Mouse (Mus musculus) cerebellum, adult 2 months (tissue): Measurements from ENCODE around the gene Gm49378. TPM values are rescaled to one million over a fixed set of nuclear protein-coding genes. Genes with fewer than 3 reads are reported as not detected.

Experiments
- DNase-seq, 2 experiments: peaks; one replicate each; pipeline ENCODE4 v3.0.0; 2021
- H3K27ac ChIP-seq: fragments of 200-500 bp; 2 replicates; pipeline ENCODE4 v1.5.1; 2012; ENCODE audit warnings: low read length, control low read depth, inconsistent platforms; ENCODE audit not compliant: insufficient read depth
- H3K27me3 ChIP-seq: fragments of 200-500 bp; 2 replicates; pipeline ENCODE4 v1.6.1; 2012; ENCODE audit warnings: inconsistent platforms, mild to moderate bottlenecking, low read length, moderate library complexity; ENCODE audit not compliant: control insufficient read depth, insufficient read depth
- H3K4me1 ChIP-seq: fragments of 200-500 bp; 2 replicates; pipeline ENCODE4 v1.6.1; 2011; ENCODE audit warnings: low read length; ENCODE audit not compliant: control insufficient read depth, insufficient read depth
- H3K4me3 ChIP-seq: fragments of 200-500 bp; replicated peaks from 2 replicates; pipeline ENCODE3; 2011; ENCODE audit warnings: mild to moderate bottlenecking, low read depth, low read length, control low read depth; ENCODE audit not compliant: insufficient read depth
- CTCF ChIP-seq: fragments of 200-500 bp; IDR thresholded peaks from 2 replicates; pipeline ENCODE4 v1.5.1; 2011; ENCODE audit warnings: low read depth, mild to moderate bottlenecking, control low read depth, low read length, moderate library complexity, borderline replicate concordance; ENCODE audit not compliant: insufficient read depth
- POLR2A ChIP-seq: fragments of 200-500 bp; IDR thresholded peaks from 2 replicates; pipeline ENCODE4 v1.6.1; 2011; ENCODE audit warnings: low read length, control low read depth, borderline replicate concordance; ENCODE audit not compliant: insufficient read depth
- WGBS: fragments of 180-500 bp; shearing (Covaris S2); methylation state at CpG from one replicate; pipeline ENCODE4 v1.1.7; 2018; 5-methylcytosine and 5-hydroxymethylcytosine counted together
- polyA plus RNA-seq: library from polyadenylated mRNA; depleted of rRNA; stranded (reverse); fragments of >200 nt; gene quantifications from 2 replicates; pipeline ENCODE4 v1.2.3, GENCODE M21; 2012

Gm49378 gene
- polyA plus RNA-seq, 1 experiment: 4.9 TPM

DNA sequence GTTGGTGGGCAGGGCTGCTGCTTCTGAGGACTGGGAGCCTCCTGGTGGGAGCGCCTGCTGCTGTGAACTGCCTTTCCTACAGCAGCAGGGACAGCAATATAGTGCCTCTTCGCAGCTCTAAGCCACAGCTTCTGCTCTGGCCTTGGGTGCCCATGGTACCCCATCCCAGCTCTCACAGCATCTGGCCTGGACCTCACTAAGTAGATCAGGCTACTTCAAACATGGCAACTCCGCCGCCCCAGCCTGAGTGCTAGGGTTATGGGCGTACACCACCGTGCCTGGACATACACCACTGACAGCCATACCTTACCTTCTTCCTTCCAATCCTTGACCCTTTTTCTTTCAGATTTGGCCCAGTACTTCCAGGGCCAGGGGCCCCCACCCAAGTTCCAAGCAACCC is 29.4 kb downstream of the Gm49378 start:
- Histone ChIP-seq H3K4me3 (no peak overlapping the region), H3K27me3 (no peaks in the 10 kb centered on the region), H3K4me1 (peaks cover 4% of the 10 kb centered on the region; the same call in 1 of the 2 replicates), H3K27ac (no peak overlapping the region)
- no peak for TF ChIP-seq CTCF
- TF ChIP-seq POLR2A: no peak
- WGBS: 98% methylated on average over 6 of the region's 6 CpGs
- no peak for DNase-seq

DNA sequence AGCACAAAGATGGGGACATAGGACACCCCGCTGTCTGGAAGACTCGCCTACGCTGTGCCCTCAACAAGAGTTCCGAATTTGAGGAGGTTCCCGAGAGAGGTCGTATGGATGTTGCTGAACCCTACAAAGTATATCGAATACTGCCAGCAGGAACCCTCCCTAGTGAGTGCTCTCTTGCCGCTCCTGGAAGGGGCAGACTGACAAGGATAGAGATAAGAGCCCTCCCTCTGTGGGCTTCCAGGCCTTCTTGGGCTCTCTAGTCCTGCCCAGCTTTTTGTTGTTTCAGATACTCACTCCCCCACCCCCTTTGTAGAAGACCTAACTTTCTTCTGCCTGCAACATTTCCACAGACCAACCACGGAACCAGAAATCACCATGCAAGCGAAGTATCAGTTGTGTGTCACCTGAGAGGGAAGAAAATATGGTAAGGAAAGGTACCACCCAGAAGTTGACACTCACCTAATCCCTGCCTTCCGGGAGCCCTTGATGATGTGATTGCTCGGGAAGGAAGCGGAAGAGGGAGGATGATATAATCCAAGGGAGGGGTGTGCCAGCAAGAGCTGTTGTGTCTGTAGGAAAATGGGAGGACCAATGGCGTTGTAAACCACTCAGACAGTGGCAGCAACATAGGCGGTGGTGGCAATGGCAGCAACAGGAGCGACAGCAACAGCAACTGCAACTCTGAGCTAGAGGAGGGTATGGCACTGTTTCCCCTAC is 31.8 kb downstream of the Gm49378 start:
- TF ChIP-seq POLR2A (no peak), CTCF (no peak)
- Histone ChIP-seq H3K4me1 (peaks cover 4% of the 10 kb centered on the region; the same call in 1 of the 2 replicates), H3K27me3 (no peaks in the 10 kb centered on the region), H3K4me3 (no peak overlapping the region), H3K27ac (no peak overlapping the region)
- WGBS: 94% methylated on average over 16 of the region's 16 CpGs
- no peak for DNase-seq

DNA sequence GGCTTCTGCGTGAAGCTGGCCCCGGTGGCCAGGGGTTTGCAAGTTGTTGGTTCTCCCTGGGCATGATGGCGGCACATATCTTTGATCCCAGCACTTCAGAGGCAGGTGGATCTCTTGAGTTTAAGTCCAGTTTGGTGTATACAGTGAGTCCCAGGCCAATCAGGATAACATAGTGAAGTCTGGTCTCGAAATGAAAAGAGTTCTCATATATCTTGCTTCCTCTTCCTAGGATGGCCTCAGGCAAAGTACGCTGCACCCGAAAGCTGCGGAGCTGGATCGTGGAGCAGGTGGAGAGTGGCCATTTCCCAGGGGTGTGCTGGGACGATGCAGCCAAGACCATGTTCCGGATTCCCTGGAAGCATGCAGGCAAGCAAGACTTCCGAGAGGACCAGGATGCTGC is 32.9 kb downstream of the Gm49378 start:
- no peak for DNase-seq
- WGBS: 89% methylated on average over 11 of the region's 11 CpGs
- peaks cover 4% of the 10 kb centered on the region; the same call in 1 of the 2 replicates for H3K4me1 ChIP-seq
- no peak for TF ChIP-seq POLR2A
- no peak for TF ChIP-seq CTCF
- H3K27ac ChIP-seq: no peak overlapping the region
- no peak overlapping the region for H3K4me3 ChIP-seq
- no peaks in the 10 kb centered on the region for H3K27me3 ChIP-seq

GRCm38 (mm10) chr14:55603633-55604576 is 33.8 kb downstream of the Gm49378 start:
- no peaks in the 10 kb centered on the region for H3K27me3 ChIP-seq
- H3K4me1 ChIP-seq: peaks cover 4% of the 10 kb centered on the region; the same call in 1 of the 2 replicates
- TF ChIP-seq POLR2A (peak; percentile 25; the same call in 1 of the 2 replicates), CTCF (peak; percentile 92)
- H3K4me3 ChIP-seq: peak overlapping the region; percentile 55
- DNase-seq: peak; percentile 83 to 84
- H3K27ac ChIP-seq: 0 out of 2 replicates have a peak overlapping the region, but pooled peaks have one; percentile 5
- 17% methylated on average over 19 of the region's 19 CpGs for WGBS

- Histone ChIP-seq H3K4me1 (peaks cover 4% of the 10 kb centered on the region; the same call in 1 of the 2 replicates), H3K27ac (0 out of 2 replicates have a peak within 1 kb of the TSS, but pooled peaks have one; percentile 5), H3K27me3 (no peaks in the 10 kb centered on the region), H3K4me3 (peak within 1 kb of the TSS; percentile 55)
- no peak for DNase-seq
- no peak for TF ChIP-seq POLR2A
- TF ChIP-seq CTCF: no peak
- WGBS: 85% methylated on average over 7 of the region's 7 CpGs
These were observed 34.4 kb downstream of the Gm49378 start, which contains the start of gene Irf9 for GRCm38 (mm10) chr14:55603271-55603632. Gene Irf9 (plus strand): TSS chr14:55603571.

DNA sequence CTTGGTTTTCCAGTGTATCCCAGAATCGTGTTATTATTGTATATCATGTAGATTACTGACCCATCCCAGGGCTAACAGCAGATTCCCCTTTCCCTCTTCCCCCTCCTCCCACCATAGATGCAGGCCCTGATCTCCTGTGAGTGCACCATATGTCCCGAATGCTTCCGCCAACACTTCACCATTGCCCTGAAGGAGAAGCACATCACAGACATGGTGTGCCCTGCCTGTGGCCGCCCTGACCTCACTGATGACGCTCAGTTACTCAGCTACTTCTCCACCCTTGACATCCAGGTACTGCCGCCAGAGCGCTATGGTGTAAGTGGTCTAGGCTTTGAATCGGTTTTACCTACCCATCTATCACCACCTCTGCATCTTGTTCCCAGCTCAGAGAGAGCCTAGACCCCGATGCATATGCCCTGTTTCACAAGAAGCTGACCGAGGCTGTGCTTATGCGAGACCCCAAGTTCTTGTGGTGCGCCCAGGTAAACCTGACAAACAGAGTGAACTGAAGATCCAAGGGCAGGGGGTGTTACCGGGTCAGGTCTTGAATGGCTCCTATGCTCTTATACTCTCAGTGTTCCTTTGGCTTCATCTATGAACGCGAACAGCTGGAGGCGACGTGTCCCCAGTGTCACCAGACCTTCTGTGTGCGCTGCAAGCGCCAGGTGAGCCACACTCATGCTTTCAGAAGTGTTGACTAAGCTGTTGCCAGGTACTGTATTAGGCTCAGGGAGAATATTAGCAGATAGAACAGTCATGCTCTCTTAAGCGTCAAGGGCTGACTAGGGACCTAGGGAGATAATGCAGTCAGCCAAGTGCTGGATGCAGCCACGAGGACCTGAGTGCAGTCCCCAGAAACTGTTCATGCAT is 38.9 kb downstream of the Gm49378 start:
- TF ChIP-seq CTCF (no peak), POLR2A (no peak)
- no peaks in the 10 kb centered on the region for H3K27me3 ChIP-seq
- 88% methylated on average over 21 of the region's 21 CpGs for WGBS
- no peak overlapping the region for H3K27ac ChIP-seq
- DNase-seq: no peak
- H3K4me3 ChIP-seq: no peak overlapping the region
- H3K4me1 ChIP-seq: 0 out of 2 replicates have a peak, but pooled peaks cover 3% of the 10 kb centered on the region
